Mouse (Mus musculus) left cerebral cortex, postnatal 36 days (tissue): Measurements from ENCODE around the gene Ripply2. TPM values are rescaled to one million over a fixed set of nuclear protein-coding genes. Genes with fewer than 3 reads are reported as not detected.
"Not testable (repeated sequence)": the region's sequence is repeated elsewhere in the genome, so short reads cannot be mapped to it uniquely, and the experiment has no call there.

Source experiments
- DNase-seq, 2 experiments: peaks; one replicate each; pipeline ENCODE4 v3.0.0; 2021 to 2022; ENCODE audit warnings: low spot score in 2 of 2, mixed read lengths in 1 of 2
- intact Hi-C: fragments of 180-260 bp; cut with DNase I; formaldehyde crosslinking; loops from one replicate; pipeline ENCODE4 v1.15.1; 2025
- total RNA-seq, 2 experiments: library from RNA; stranded (reverse); gene quantifications; 2 replicates each; pipeline ENCODE4 v1.2.3; 2021

The Ripply2 gene
- total RNA-seq = 1 to 10 TPM; 9.0 TPM

DNA sequence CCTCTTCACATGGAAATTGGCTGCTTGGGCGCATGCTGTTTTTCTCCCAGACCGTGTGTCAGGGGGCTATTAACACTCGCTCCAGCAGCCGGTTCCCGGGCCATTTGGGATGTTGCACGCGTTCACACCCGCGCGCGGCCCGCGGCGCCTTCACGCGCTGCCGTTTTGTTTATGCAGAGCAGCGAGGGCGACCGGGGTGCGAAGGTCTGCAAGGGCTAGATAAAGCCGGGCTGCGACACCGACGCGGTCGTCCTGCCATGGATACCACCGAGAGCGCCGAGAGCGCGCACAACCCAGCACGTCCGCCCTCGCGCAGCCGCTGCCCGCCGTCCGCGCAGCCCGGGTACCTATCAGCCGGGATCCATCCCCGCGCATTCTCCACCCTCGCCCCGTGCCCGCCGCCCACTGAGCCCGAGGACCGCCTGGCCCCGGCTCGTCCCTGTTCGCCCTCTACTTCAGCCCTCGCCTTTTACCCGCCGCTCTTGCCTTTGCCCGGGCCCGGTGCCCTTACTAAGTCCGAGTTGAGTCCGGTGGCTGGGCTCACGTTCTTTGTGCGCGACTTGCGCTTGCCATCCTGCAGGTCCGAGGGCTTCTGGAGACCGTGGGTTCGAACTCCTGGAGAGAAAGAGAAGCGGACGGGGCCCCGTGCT is at the start of gene Ripply2:
Gene Ripply2 (plus strand): TSS at position 250 of the 650 bp plus-strand sequence.
- intact Hi-C loops = no loop called here
- DNase-seq = peak; percentile 66 to 76

DNA sequence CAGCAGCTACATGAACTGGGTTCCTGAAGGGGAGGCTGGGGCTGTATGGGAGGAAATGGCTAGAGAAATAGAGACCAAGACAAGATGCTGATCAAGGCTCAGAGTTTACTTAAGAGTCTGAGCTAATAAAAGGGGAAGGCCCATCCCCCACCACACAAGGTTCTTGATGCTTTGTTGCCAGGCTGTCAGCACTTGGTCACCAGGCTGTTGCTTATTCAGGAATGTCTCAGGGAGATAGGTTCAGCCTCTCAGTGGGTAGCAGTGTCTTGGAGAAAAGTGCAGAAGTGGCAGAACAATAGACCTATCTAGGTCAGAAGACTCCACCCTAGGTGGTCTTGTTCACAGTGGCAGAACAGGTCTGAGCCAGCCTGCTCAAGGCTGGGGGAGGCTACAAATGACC is 42.9 kb upstream of the Ripply2 start:
- intact Hi-C loops, DNase-seq: not testable (repeated sequence)

DNA sequence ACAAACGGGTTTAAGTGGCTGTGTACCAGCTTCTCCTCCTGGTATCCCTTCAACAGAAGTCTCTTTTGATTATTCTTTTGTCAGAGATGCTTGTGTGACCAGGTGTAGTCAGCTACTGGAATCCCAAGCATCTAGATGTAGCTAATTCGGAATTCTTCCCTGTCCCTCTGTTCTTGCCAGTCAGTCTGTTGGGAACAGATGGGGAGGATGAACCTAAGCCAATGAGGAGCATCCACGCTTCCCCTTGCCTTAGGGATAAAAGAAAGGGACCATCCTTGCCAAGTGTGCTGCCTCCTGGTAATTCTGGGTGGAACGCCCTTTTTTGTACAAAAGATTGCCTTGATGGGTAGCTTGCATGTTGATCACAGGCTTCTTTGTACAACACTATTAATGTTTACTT is 41.8 kb upstream of the Ripply2 start:
- DNase-seq = no peak
- intact Hi-C loops = no loop called here

DNA sequence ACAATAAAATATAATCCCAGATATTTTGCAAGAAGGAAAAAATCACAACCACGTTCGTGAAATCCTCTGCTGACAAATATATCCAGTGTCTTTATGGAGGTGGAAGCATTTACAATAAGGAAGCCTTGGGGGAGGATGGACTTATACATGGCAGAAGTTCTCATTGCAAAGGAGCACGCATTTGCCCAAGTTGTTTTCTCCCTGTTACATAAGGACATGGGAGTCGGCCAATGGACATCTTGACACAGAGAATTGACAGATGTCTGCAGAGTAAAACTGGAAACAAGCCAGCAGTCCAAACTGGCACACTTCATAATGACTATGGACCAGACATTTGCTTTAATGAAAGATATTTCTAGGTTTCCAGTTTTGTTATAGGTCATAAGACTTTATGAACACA is 38.4 kb upstream of the Ripply2 start:
- intact Hi-C loops = no loop called here
- no peak for DNase-seq

DNA sequence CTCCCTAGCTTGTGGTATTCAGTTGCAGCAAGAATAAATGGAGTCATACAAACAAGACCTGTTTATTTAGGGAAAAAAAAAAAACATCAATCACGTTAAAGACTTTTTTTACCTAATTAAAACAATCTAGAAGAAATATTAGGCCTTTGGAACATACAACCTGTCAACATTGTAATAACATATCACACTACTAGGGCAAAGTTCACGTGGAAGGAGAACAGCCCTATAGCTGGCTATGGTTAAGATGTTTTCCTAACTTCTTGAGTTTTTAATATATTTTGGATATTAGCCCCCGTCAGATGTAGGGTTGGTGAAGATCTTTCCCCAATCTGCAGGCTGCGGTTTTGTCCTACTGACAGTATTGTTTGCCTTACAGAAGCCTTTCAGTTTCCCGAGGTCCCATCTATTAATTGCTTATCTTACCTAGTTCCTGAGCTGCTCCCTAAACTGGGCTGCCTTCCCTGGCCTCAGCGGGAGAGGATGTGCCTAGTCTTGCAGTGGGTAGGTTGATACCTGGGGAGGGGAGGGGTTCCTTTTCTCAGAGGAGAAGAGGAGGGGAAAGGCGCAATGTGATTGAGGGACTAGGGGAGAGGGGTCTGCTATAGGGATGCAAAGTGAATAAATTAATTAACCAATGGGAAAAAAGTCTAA is 37.0 kb upstream of the Ripply2 start:
- DNase-seq = no peak
- intact Hi-C loops = no loop called here

DNA sequence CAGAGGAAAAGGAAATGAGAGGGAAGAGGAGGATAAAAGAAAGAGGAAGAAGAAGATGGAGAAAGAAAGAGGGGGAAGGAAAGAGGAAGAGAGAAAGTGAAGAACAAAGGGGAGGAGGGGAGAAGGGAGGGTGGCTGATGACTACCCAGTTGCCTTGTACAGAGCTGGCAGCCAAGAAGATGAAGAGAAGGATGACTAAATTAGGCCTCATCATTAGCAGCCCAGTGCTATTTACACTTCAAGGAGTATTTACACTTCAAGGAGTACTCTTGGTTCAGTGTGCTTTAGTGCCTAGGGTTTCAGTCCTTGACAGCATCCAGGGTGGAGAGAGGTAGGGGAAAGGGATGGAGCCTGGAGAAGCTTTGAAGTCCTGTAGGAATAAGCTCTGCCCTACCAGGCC is 35.3 kb upstream of the Ripply2 start:
- no peak for DNase-seq
- intact Hi-C loops = no loop called here

DNA sequence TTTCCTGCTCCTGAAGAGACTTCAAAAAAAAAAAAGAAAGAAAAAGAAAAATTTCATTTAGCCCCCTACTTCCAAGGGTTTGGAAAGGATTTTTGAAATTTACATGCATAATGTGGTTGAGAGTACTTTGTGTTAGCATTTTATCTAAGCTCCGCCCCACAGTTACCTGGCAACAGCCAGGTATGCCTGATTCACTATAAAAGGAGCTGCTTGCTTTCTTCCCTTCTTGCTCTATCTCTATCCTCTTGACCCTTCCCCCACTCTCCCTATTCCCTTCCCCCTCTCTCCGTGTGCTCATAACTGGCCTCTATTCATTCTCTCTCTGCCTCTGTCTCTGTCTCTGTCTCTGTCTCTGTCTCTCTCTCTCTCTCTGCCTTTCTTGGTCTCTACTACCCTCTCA is 34.4 kb upstream of the Ripply2 start:
- DNase-seq = no peak
- intact Hi-C loops = no loop called here

DNA sequence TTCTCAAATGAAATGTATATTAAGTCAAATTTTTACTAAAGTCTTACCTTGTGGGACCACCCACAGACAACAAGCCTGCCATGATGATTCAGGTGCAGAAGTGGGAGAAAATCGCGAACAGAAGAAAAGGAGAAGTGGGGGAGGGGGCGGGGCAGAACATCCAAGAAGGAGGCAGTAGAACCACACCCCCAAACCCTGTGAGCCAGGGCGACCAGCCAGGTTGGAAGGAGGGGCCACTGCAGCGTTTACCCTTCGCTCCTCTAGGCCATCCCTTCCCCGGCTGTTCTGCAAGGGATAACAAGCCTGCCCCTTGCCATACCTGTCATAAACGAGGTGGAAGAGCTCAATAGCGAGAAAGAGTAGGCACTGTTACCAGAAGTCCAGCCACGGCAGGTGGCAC is 33.8 kb upstream of the Ripply2 start:
- no peak for DNase-seq
- intact Hi-C loops = no loop called here

DNA sequence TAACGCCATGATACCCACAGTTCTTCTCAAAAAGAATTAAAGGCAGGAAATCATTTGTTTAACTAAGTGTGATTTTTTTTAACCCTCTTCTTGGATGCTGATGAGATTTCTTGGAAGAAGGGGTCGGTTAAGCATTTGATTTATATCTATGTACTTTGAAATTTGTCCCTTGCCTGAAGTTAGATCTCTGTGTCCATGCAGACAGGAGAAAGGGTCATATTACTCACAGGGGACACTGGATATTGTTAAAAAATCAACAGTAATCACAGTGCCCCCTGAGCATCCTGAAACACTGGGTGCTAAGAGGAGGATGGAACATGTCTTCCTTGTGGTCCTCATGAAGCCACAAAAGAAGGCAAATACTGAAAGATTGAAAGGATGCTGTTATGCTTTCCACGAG is 30.8 kb upstream of the Ripply2 start:
- no peak for DNase-seq
- intact Hi-C loops = no loop called here

DNA sequence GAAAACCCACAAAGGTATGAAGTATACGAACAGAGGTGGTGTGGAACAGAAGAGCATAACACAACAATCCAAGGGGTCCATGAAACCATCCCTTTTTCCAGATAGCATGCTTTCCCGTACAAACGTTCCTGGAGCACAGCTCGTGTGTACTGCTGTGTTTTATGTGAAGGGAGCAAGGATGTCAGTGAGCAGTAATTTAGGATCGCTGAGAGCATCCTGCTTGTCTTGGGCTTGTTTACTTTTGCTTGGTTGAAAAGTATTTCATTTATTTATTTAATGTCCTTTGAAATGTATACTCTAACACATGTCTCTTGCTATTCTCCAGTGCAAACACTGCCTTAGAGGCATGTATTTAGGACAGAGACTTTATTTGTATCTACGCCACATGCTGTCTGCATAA is 30.2 kb upstream of the Ripply2 start:
- DNase-seq = no peak
- intact Hi-C loops = no loop called here

DNA sequence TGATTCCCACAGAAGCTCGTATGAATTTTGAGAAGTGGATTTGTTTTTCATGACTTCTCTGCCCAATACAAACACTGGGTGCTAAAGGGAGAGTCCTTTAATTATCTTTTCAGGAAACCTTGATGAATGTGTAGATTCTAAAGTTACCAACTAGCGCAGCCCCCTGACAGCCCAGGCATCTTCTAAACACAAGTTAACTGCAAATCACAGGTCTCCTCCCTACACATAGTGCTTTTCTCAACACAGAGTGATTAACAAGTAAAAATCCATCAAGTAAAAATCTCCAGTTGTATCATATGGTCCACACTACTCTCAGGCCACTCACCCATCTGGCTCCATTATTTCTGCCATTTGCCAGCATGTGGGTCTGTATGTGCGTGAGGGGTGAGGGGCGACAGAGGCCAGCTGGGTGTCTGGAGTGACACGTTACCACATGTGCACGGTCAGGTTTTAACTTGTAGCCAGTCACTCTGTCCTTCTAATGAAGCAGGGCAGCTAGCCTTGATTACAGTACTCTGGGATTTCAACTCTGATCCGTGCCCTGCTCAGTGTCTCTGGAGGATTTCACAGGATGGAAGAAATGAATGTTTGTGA is 28.5 kb upstream of the Ripply2 start:
- DNase-seq = no peak
- intact Hi-C loops = no loop called here

DNA sequence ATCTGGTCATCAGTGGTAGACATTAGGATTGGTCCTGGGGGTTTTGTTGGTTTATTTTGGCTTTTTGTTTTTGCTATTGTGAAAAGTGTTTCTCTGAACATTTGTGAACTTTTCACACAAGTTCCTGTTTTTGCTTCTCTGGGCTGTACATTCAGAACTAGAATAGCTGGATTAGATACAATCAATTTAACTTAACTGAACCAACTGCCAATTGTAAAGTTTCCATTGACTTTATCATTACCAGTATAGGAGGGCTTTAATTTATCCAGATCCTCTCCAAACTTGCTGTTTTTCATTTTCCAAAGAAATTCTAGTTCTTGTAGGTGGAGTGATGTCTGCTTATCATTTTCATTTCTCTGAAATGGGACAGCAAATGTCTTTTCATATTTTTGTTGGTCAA is 25.5 kb upstream of the Ripply2 start:
- DNase-seq = no peak
- intact Hi-C loops = no loop called here

DNA sequence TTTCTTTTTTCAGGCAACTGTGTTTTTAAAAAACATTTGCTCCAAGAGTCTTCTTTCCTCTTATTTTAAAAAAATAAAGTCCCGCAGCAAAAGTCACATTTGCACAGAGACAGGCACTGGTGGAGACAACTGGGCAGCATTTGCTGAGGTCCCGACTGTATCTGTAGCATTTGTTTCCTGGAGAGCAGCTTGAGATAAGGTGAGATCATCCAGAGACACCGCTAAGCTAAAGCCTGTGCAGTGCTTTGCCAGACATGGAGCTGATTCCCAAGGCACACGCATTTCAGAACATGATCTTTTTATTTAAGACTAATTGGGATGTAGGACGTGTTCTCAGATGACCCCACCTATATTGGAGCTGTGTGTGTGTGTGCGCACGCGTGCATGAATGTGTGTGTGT is 23.6 kb upstream of the Ripply2 start:
- DNase-seq = no peak
- intact Hi-C loops = no loop called here

DNA sequence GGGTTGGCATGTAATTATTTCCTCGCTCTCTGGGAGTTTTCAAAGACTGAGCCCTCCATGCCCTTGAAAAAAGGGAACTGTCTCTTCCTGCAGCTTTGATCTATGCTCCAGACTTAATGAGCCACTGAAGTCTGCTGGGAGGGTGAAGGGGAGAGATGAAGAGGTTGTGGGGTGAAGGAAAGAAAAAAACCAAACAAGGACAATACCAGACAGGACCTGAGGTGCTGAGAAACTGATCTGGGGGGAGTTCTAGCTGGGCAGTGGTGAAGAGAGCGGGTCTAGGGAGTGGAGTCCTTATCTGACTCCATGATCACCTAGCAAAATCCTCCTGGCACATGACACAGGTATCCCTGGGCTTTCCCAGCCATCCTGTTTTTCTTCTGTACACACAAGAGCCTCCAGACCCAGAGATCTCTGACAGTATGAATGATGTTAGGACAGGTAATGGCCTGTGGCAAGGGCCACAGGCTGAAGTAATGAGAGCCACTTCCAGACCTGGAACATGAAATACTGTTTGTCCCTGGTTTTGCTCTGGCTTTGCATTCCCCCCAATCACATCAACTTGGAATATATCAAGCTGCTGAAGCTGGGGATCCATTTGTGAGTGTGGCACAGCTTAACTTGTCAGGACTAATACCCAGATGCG is 18.2 kb upstream of the Ripply2 start:
- DNase-seq = no peak

DNA sequence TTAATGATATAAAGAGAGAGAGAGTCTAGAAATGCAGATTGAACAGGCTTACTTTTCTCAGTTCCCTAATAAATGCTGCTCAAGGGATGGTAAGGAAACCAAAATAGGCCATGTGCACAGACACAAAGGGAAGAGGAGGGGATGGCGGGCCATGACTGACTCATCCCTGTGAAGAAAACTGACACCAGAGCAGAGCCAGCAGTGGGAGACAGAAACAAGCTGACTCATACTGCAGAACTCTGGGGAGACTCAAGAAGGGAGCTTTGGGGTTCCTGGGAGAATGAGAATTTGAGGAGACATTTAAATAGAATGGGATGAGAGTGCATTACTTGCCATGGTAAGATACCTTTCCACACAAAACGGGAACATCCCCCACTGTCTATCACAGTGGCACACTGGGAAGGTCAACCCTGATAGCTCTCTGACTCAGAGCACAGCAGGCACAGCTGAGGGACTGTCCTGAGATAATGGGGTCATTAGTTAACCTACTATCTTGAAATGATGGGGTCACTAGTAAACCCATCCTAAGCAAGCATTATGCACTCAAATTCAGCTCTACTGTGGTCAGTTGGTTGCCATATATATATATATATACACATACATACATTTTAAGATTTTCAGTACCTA is 15.3 kb upstream of the Ripply2 start:
- DNase-seq = peak; percentile 48 to 57

More for the DNA sequence above, 18.2 kb upstream of the Ripply2 start:
- intact Hi-C loops = no loop called here

DNA sequence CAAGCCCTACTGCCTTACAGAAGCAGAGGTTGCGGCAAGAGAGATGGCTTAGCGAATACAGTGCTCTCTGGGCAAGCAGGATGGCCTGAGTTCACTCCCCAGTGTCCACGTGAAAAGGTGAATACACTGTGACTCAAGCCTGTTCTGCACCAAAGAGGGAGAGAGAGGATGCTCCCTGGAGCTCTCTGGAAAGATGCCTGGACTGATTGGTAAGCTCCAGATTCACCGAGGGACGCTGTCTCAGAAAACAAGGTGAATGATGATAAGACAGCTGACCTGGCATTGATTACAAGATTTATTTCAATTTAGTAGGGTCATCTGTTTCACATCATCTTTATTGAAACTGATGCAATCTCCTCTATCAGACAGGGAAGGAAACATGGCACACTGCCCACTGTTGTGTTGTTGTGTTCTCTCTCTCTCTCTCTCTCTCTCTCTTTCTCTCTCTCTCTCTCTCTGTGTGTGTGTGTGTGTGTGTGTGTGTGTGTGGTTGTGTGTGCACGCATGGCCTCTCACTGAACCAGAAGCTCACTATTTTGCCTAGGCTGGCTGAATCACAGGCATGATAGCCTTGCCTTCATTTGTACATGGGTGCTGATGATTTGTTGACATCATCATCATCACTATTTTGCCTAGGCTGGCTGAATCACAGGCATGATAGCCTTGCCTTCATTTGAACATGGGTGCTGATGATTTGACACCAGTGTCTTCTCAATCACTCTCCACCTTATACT is 10.5 kb upstream of the Ripply2 start:
- intact Hi-C loops = no loop called here
- DNase-seq = no peak

More for the DNA sequence above, 15.3 kb upstream of the Ripply2 start:
- intact Hi-C loops = no loop called here

DNA sequence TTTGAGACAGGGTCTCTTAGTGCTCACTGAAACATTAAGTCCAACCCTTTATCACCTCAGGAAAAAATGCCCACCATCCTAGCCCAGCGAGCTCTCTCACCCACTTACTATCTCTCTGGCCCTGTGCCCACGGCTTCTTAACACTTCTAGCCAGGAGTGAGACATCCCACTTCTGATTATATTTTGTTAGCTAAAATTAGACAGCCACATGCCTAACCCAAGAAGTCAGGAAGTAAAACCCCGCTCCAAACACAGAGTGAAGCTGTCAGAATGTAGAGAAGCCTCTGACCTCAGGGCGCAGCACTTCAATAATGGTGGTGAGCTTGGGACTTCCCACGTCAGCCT is 9.9 kb upstream of the Ripply2 start:
- no peak for DNase-seq
- intact Hi-C loops = no loop called here

DNA sequence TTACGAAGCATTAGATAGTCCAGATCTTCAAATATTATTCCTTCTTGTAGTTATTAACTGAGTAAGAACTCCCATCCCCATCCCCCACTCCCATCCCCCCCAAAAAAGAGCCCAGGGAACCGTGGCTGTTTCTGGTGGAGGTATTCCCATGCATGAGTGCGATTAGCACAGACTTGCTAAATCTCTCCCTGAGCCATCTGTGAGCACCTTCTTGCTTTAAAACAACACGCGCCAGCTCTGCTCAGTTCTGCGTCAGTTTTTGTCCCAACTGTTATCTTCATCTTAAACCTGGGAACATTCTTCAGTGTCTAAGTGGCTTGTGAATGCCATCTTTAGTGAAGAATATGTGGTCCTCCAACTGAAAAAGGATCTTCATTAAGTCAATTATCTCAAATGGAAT is 6.8 kb upstream of the Ripply2 start:
- DNase-seq = no peak
- intact Hi-C loops = no loop called here

DNA sequence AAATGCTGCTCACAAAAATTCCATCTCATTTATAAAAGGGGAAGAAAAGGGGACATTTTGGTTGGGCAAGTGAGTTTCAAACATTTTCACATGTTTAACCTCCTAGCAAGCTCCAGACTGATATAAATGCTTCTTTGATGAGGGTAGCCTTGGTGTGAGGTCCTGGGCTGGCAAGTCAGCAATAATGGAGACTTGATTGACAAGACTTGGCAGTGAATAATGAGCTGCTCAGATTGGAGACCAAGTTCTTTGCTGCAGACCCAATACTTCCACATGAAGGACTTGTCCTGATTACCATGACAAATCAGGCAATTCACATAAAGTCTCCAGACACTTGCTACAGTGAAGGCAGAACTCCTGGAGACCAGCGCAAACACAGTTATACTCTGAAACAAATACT is 6.4 kb upstream of the Ripply2 start:
- intact Hi-C loops = no loop called here
- no peak for DNase-seq

DNA sequence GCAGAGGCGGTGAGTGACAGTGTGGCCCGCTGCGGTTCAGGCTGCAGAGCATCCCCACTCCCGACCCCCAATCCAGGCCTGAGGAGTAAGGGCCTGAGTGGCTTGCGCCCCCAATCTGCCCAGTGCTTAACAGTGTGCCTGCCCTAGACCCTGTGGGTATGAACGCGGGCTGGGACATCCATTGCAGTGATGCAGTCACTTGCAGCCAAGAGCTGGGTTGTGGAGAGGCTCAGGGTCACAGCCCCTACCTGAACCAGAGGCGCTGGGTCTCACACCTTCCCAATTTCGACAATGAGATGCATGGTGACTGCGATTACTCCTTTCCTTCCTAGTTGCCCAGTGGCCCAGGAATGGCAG is 579 bp downstream of the Ripply2 start:
- intact Hi-C loops = no loop called here
- DNase-seq = no peak
